Mouse (Mus musculus) layer of hippocampus, postnatal 25 days (tissue): Measurements from ENCODE around the gene Ccdc15. TPM values are rescaled to one million over a fixed set of nuclear protein-coding genes. Genes with fewer than 3 reads are reported as not detected.

ENCODE experiments used
- DNase-seq, 2 experiments: peaks; one replicate each; pipeline ENCODE4 v3.0.0; 2022; ENCODE audit warnings: mixed read lengths in 2 of 2, low spot score in 1 of 2; ENCODE audit errors: extremely low spot score in 1 of 2
- total RNA-seq, 2 experiments: library from RNA; stranded (reverse); gene quantifications; 2 replicates each; pipeline ENCODE4 v1.2.3; 2021

Gene Ccdc15
- 1 to 10 TPM; 1.4 to 2.2 TPM for total RNA-seq

GRCm38 (mm10) chr9:37347988-37348642 lies at the start of gene Ccdc15:
Gene Ccdc15 (minus strand): TSS chr9:37348432.
- DNase-seq, result peak; percentile 93 to 95

- no peak for DNase-seq
Measured at GRCm38 (mm10) chr9:37393482-37394131, 45.4 kb upstream of the Ccdc15 start.

GRCm38 (mm10) chr9:37392071-37392470 lies 43.8 kb upstream of the Ccdc15 start:
- no peak for DNase-seq

- no peak for DNase-seq
Measured at GRCm38 (mm10) chr9:37390891-37391290, 42.7 kb upstream of the Ccdc15 start.

- no peak for DNase-seq
Measured at GRCm38 (mm10) chr9:37384284-37385182, 36.3 kb upstream of the Ccdc15 start.

GRCm38 (mm10) chr9:37383161-37383560 lies 34.9 kb upstream of the Ccdc15 start:
- DNase-seq, result no peak

GRCm38 (mm10) chr9:37375718-37376117 lies 27.5 kb upstream of the Ccdc15 start:
- DNase-seq, result no peak

GRCm38 (mm10) chr9:37371232-37371801 lies 23.1 kb upstream of the Ccdc15 start:
- DNase-seq, result no peak

GRCm38 (mm10) chr9:37368860-37369259 lies 20.6 kb upstream of the Ccdc15 start:
- no peak for DNase-seq

GRCm38 (mm10) chr9:37368081-37368830 lies 20.0 kb upstream of the Ccdc15 start:
- no peak for DNase-seq

- DNase-seq, result no peak
Measured at GRCm38 (mm10) chr9:37367301-37368080, 19.3 kb upstream of the Ccdc15 start, which contains the start of gene Hepacam. Gene Hepacam (plus strand): TSS chr9:37367351.

- DNase-seq, result no peak
Measured at GRCm38 (mm10) chr9:37365706-37366105, 17.5 kb upstream of the Ccdc15 start.

GRCm38 (mm10) chr9:37364392-37364791 lies 16.2 kb upstream of the Ccdc15 start:
- DNase-seq, result no peak

- DNase-seq, result no peak
Measured at GRCm38 (mm10) chr9:37363551-37363950, 15.3 kb upstream of the Ccdc15 start.

- DNase-seq, result no peak
Measured at GRCm38 (mm10) chr9:37362881-37363280, 14.6 kb upstream of the Ccdc15 start.

- DNase-seq, result no peak
Measured at GRCm38 (mm10) chr9:37362084-37362483, 13.9 kb upstream of the Ccdc15 start.

GRCm38 (mm10) chr9:37359331-37360220 lies 11.3 kb upstream of the Ccdc15 start:
- no peak for DNase-seq

GRCm38 (mm10) chr9:37358713-37359330 lies 10.6 kb upstream of the Ccdc15 start:
- DNase-seq, result no peak
